Mouse (Mus musculus): ENCODE data around the gene Gm9774.

Gene Gm9774

DNA sequence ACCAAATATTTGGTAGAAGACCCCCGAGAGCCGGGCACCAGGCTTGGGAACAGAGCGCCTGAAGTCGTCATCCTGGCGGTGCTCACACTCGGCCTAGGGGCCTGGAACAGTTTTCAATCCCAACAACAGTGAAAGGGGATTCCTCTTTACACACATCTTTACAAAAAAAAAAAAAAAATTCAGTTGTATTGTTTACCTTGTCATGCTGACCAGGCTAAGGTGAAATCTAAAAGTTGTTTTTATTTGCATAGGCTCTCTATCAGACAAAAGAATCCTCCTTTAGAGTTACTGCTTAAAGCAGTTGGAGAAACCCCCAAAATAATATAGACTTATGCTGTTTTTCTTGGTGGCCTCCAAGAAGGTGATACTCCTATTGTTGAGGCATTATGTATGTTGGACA, at the start of gene Gm9774:
Gm9774 (minus strand) TSS at position 101 of the 400 bp plus-strand sequence.
- no peak for DNase-seq

DNA sequence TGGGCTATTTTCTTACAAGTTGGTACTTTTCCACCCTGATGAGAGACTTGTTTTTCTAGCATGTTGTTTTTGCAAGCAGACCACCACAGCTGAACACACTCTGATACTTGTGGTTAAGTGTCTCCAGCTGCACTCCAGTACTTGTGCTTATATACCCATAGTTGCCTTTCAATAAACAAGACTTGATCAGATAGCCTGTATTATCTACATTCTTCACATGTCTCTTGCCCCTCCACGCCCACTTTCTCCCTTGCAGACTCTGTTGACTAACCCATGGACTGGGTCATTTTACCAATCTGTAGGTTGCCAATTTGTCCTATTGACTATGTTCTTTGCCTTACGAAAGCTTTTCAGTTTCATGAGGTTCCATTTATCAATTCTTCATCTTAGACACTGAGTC, 40.9 kb upstream of the Gm9774 start:
- no peak for DNase-seq

GRCm38 (mm10) chr3:92467424-92467823, 38.2 kb upstream of the Gm9774 start:
- no peak for DNase-seq

- DNase-seq: no peak
These were observed 37.4 kb upstream of the Gm9774 start for GRCm38 (mm10) chr3:92466576-92466975.

DNA sequence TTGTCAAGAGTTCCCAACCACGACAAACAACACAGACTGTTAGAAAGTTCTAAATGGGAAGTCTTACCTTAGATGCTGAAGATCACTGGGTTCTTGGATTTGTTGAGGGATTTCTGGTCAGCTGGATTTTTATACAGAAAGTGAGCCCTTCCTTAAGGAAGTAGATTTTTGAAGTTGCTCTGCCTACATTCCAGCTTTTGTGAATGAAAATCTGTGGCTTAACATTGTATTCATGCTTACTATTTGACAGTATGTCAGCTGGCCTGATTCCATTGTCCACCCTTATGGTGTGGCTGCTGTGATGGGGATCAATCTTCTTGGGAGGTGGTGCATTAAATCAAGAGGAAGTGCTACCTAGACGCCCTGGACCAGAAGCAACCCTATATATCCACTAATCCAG, 29.4 kb upstream of the Gm9774 start, which contains the start of gene Sprr3:
Sprr3 (minus strand) TSS at position 101 of the 400 bp plus-strand sequence.
- DNase-seq: no peak

- DNase-seq: no peak
These were observed 25.9 kb upstream of the Gm9774 start for GRCm38 (mm10) chr3:92455151-92455550.

DNA sequence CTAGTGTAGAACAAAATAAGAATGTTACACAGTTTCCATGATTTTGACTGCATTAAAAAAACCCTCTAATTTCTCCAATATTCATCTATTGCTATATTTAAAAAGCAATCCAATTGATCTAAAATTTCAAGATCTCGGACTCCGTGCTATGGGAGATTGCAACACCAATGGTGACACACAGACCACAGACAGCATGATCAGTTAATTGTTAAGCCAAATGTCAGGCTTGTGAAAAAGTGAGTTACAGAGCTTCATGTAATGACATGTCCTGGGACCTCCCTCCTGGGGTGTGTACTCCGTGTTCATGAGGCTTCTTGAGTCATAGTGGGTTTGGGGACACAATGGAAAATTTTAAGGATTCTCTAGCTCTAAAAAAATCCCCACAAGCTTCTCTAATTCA, 11.0 kb upstream of the Gm9774 start:
- DNase-seq: no peak

GRCm38 (mm10) chr3:92438689-92439088, 9.5 kb upstream of the Gm9774 start, which contains the start of gene Sprr1b:
Sprr1b (minus strand) TSS chr3:92438789.
- DNase-seq: no peak

GRCm38 (mm10) chr3:92432282-92432681, 3.1 kb upstream of the Gm9774 start, which contains the start of gene Sprr2k:
Sprr2k (plus strand) TSS chr3:92432582.
- DNase-seq: no peak

GRCm38 (mm10) chr3:92417782-92418181, 11.4 kb downstream of the Gm9774 start, which contains the start of gene Sprr2j-ps:
Sprr2j-ps (plus strand) TSS chr3:92418082.
- DNase-seq: no peak

DNA sequence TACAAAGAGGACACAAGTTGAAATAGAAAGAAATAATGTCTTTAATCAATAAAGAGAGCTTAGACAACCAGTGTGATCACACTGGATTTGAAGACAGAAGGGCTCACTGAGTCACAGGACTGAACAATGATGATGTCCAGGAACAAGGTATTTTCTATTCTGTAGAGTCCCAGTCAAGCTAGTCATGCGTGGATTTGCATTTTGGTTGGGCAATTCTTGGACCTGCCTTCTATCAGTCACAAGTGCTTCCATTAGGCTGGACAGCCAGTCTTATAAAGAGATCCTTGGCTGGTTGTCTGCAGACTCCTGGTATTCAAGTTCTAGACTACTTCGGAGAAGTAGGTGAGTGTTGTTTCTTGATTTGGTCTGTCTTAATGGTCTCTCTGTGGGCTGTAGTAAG, 21.5 kb downstream of the Gm9774 start, which contains the start of gene Sprr2i:
Sprr2i (plus strand) TSS at position 301 of the 400 bp plus-strand sequence.
- DNase-seq: no peak

DNA sequence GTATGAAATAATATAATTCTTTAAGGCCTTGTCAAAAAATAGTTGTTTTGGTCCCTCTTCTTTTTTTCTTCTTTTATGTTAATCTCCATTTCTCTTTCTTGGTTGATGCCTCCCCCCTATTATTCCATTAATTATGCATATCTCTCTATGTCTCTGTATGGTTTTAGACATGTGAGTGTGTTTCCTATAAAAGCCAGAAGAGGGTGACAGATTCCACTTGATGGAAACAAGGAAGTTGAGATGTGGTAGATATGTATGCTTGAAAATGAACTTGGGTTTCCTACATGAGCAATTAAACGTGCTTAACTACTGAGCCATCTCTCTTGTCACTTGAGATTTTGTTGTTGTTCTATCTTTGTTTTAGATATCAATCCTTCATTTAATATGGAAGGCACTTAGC, 34.9 kb downstream of the Gm9774 start:
- DNase-seq: no peak

GRCm38 (mm10) chr3:92385385-92385784, 43.8 kb downstream of the Gm9774 start, which contains the start of gene Sprr2h:
Sprr2h (plus strand) TSS chr3:92385685.
- DNase-seq: no peak
